Mouse (Mus musculus) forebrain, embryonic 13.5 days (tissue): ENCODE measurements around the gene 5730455P16Rik. TPM values are rescaled to one million over a fixed set of nuclear protein-coding genes. Genes with fewer than 3 reads are reported as not detected.
"Not testable (repeated sequence)": the region's sequence is repeated elsewhere in the genome, so short reads cannot be mapped to it uniquely, and the experiment has no call there.

Experiments used
- ATAC-seq: fragments of 200-750 bp; cut with Nextera tagmentation; 2 replicates; pipeline ENCODE4 v1.8.0; 2017
- H3K27ac ChIP-seq: fragments of 300-500 bp; sonication (generic); 2 replicates; pipeline ENCODE4 v1.5.1; 2015; ENCODE audit warnings: inconsistent platforms, mild to moderate bottlenecking, moderate library complexity
- H3K27me3 ChIP-seq: fragments of 300-500 bp; sonication (generic); 2 replicates; pipeline ENCODE4 v1.6.1; 2015; ENCODE audit warnings: mild to moderate bottlenecking, inconsistent platforms
- H3K36me3 ChIP-seq: fragments of 300-500 bp; sonication (generic); 2 replicates; pipeline ENCODE4 v1.6.1; 2015; ENCODE audit warnings: mild to moderate bottlenecking, inconsistent platforms; ENCODE audit not compliant: poor library complexity, severe bottlenecking
- H3K4me1 ChIP-seq: fragments of 300-500 bp; sonication (generic); 2 replicates; pipeline ENCODE4 v1.6.1; 2015; ENCODE audit warnings: inconsistent platforms
- H3K4me2 ChIP-seq: fragments of 300-500 bp; sonication (generic); 2 replicates; pipeline ENCODE4 v1.6.1; 2015; ENCODE audit warnings: inconsistent platforms, mild to moderate bottlenecking, moderate library complexity
- H3K4me3 ChIP-seq: fragments of 300-500 bp; sonication (generic); 2 replicates; pipeline ENCODE4 v1.5.1; 2015; ENCODE audit warnings: mild to moderate bottlenecking, inconsistent platforms
- H3K9ac ChIP-seq: fragments of 300-500 bp; sonication (generic); 2 replicates; pipeline ENCODE4 v1.6.1; 2015; ENCODE audit warnings: mild to moderate bottlenecking, inconsistent platforms
- H3K9me3 ChIP-seq: fragments of 300-500 bp; sonication (generic); replicated peaks from 2 replicates; pipeline ENCODE4 v1.6.1; 2016; ENCODE audit warnings: inconsistent platforms
- WGBS: fragments of 180-500 bp; shearing (Covaris S2); methylation state at CpG from one replicate; pipeline ENCODE4 v1.1.7; 2015; 5-methylcytosine and 5-hydroxymethylcytosine counted together
- polyA plus RNA-seq: library from polyadenylated mRNA; unstranded; fragments of >200 nt; fragmentation: Nextera tagmentation; extraction: Ambion mirVana; gene quantifications from 2 replicates; pipeline ENCODE4 v1.2.1, GENCODE M21; 2015

Gene 5730455P16Rik
- polyA plus RNA-seq, 1 experiment from 2014 or later = 30.3 TPM

DNA sequence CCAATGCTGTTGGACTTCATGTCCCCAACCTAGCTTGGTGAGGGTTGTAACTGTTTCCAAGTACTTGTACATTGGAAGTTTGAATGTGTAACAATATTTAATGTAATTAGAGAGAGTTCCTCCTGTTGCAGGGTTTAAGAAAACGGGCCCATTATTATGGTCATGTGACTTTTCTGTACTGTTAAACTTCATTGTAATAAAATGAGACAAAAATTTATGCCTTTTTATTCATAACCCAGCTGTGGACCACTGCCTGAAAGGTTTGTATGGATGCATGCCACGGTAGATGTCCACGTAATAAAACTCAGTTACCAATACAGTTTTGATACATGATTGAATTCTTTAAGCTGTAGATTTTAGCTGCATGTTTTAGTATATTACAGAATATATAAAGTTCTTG, 18.1 kb upstream of the 5730455P16Rik start:
- 96% methylated on average over 3 of the region's 3 CpGs for WGBS
- H3K27ac ChIP-seq = no peak overlapping the region
- peaks cover 78% of the 10 kb centered on the region for H3K36me3 ChIP-seq

DNA sequence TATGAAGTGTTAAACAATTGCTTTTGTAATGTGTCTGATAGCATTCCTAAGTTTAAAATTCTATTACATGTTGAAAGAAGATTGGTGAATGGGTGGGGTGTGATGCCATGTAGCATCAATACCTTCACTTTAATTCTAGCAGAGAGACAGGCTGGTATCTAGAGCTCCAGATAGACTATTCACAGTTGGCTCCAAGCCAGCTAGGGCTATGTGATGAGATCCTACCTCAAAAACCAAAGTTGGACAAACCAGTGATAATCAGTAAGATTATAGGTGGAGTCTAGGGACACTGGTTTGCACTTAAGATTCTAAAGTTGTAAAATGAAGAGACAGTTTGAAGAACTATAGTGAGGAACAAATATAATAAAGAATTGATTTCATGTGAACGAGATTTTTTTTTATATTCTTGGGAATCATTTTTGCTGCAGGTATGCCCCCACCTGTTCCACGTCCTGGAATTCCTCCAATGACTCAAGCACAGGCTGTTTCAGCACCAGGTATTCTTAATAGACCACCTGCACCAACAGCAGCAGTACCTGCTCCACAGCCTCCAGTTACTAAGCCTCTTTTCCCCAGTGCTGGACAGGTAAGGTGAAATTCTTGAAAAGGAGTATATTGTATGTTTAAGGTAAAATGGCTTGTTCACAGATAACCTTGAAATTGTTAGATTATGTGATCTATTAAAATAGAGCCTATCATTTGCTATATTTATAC, 13.7 kb upstream of the 5730455P16Rik start:
- Histone ChIP-seq H3K9me3 (no peaks in the 10 kb centered on the region), H3K27ac (no peak overlapping the region), H3K4me2 (no peak overlapping the region), H3K27me3 (no peaks in the 10 kb centered on the region), H3K4me1 (peaks cover 12% of the 10 kb centered on the region), H3K36me3 (peaks cover 75% of the 10 kb centered on the region), H3K4me3 (no peak overlapping the region), H3K9ac (no peak overlapping the region)
- WGBS = 96% methylated on average over 2 of the region's 2 CpGs
- no peak for ATAC-seq

More for the DNA sequence above, 18.1 kb upstream of the 5730455P16Rik start:
- Histone ChIP-seq H3K27me3 (no peaks in the 10 kb centered on the region), H3K4me3 (no peak overlapping the region), H3K4me2 (no peak overlapping the region), H3K9me3 (no peaks in the 10 kb centered on the region), H3K4me1 (no peaks in the 10 kb centered on the region), H3K9ac (no peak overlapping the region)
- no peak for ATAC-seq

GRCm38 (mm10) chr11:80389885-80390284, 12.1 kb upstream of the 5730455P16Rik start:
- Histone ChIP-seq H3K9ac (no peak overlapping the region), H3K4me2 (no peak overlapping the region), H3K27ac (no peak overlapping the region), H3K27me3 (no peaks in the 10 kb centered on the region), H3K4me1 (peaks cover 29% of the 10 kb centered on the region), H3K9me3 (no peaks in the 10 kb centered on the region), H3K36me3 (peaks cover 58% of the 10 kb centered on the region), H3K4me3 (no peak overlapping the region)
- 79% methylated on average over 1 of the region's 1 CpGs for WGBS
- ATAC-seq = no peak

GRCm38 (mm10) chr11:80386790-80387189, 9.0 kb upstream of the 5730455P16Rik start:
- ATAC-seq = no peak
- peaks cover 38% of the 10 kb centered on the region for H3K36me3 ChIP-seq
- H3K4me2 ChIP-seq = peak overlapping the region; percentile 94
- no peaks in the 10 kb centered on the region for H3K27me3 ChIP-seq
- WGBS = 78% methylated on average over 2 of the region's 2 CpGs
- H3K9ac ChIP-seq = no peak overlapping the region
- no peak overlapping the region for H3K27ac ChIP-seq
- H3K4me1 ChIP-seq = peaks cover 43% of the 10 kb centered on the region
- H3K4me3 ChIP-seq = peak overlapping the region; percentile 97
- H3K9me3 ChIP-seq = no peaks in the 10 kb centered on the region

DNA sequence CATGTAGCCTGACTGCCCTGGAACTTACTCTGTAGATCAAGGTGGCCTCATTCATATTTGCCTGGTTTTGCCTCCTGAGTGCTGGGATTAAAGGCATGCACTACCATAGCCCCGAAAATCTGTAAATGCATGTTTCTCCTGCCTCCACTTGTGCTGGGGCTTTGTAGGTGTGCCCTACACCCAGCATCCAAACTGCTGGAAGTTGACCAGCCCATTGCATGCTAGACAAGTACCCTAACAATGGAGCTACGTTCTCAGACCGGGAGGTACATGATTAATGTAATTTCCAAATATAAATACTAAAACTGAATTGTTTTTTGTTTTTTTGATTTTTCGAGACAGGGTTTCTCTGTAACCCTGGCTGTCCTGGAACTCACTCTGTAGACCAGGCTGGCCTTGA, 7.2 kb upstream of the 5730455P16Rik start:
- peaks cover 43% of the 10 kb centered on the region for H3K4me1 ChIP-seq
- H3K36me3 ChIP-seq = peaks cover 29% of the 10 kb centered on the region
- WGBS = 55% methylated on average over 4 of the region's 4 CpGs
- H3K27ac ChIP-seq = no peak overlapping the region
- H3K9me3 ChIP-seq = no peaks in the 10 kb centered on the region
- peak overlapping the region; percentile 97 for H3K4me3 ChIP-seq
- H3K4me2 ChIP-seq = peak overlapping the region; percentile 94
- no peak for ATAC-seq
- H3K9ac ChIP-seq = peak overlapping the region; percentile 99
- H3K27me3 ChIP-seq = no peaks in the 10 kb centered on the region

DNA sequence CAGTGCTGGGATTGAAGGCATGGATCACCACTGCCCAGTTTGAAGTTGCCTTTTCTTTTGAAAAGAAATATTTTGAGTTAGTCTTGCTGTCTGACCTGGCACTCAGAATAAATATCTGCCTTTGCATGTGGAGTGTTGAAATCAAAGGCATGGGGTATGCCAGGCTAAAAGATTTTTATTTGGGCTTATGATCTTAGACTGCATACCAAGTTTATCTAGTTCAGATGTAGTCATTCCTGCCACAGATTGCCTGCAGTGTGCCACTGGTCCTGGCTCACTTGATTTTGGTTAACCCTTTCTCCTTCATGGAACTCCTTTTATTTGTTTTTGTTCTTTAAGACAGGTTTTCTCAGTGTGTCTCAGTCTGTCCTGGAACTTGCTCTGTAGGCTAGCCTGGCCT, 6.6 kb upstream of the 5730455P16Rik start:
- H3K4me1 ChIP-seq = peaks cover 43% of the 10 kb centered on the region
- peak overlapping the region; percentile 97 for H3K4me3 ChIP-seq
- H3K27me3 ChIP-seq = no peaks in the 10 kb centered on the region
- peaks cover 24% of the 10 kb centered on the region for H3K36me3 ChIP-seq
- peak overlapping the region; percentile 94 for H3K4me2 ChIP-seq
- H3K9ac ChIP-seq = peak overlapping the region; percentile 99
- H3K27ac ChIP-seq = no peak overlapping the region; the same call in 1 of the 2 replicates
- no peak for ATAC-seq
- no peaks in the 10 kb centered on the region for H3K9me3 ChIP-seq

- Histone ChIP-seq H3K9ac (peak overlapping the region; percentile 99), H3K4me3 (peak overlapping the region; percentile 97), H3K27ac (peak overlapping the region; percentile 91), H3K36me3 (peaks cover 18% of the 10 kb centered on the region), H3K9me3 (no peaks in the 10 kb centered on the region), H3K27me3 (no peaks in the 10 kb centered on the region), H3K4me1 (peaks cover 43% of the 10 kb centered on the region), H3K4me2 (peak overlapping the region; percentile 71)
- 0 out of 2 replicates have a peak, but pooled peaks have one; percentile 20 for ATAC-seq
- WGBS = under 1% methylated on average over 20 of the region's 20 CpGs
Observed at GRCm38 (mm10) chr11:80383626-80384046, 5.8 kb upstream of the 5730455P16Rik start.

GRCm38 (mm10) chr11:80383019-80383625, 5.3 kb upstream of the 5730455P16Rik start, which contains the start of gene Zfp207:
Gene Zfp207 (plus strand): TSS chr11:80383279.
- H3K4me2 ChIP-seq = peak within 1 kb of the TSS; percentile 94
- peaks cover 43% of the 10 kb centered on the region for H3K4me1 ChIP-seq
- H3K9me3 ChIP-seq = no peaks in the 10 kb centered on the region
- peak; percentile 97 for ATAC-seq
- H3K27me3 ChIP-seq = no peaks in the 10 kb centered on the region
- peak within 1 kb of the TSS; percentile 99 for H3K9ac ChIP-seq
- H3K27ac ChIP-seq = peak within 1 kb of the TSS; percentile 91
- under 1% methylated on average over 33 of the region's 33 CpGs for WGBS
- H3K36me3 ChIP-seq = peaks cover 12% of the 10 kb centered on the region
- peak within 1 kb of the TSS; percentile 97 for H3K4me3 ChIP-seq

DNA sequence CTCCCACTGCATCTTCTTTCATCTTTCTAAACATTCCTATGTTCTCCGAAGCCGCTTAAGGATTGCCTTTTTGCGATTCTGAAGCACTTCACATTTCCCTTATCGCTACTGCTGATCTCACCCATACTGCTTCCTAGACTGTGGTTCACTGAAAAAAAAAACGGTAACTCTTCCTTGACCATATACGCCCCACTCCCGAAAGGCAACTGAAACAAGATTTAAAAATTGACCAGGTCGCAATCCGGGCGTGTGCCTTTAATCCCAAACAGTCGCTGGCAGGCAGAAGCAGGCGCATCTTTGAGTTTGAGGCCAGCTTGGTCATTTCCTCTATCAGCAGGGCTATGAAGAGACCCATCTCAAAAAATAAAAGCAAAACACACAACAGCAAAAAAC, 4.8 kb upstream of the 5730455P16Rik start:
- Histone ChIP-seq H3K27ac (peak overlapping the region; percentile 91), H3K27me3 (no peaks in the 10 kb centered on the region), H3K4me3 (peak overlapping the region; percentile 97), H3K4me1 (peaks cover 40% of the 10 kb centered on the region), H3K9me3 (no peaks in the 10 kb centered on the region), H3K36me3 (peaks cover 7% of the 10 kb centered on the region), H3K4me2 (peak overlapping the region; percentile 71), H3K9ac (peak overlapping the region; percentile 99)
- WGBS = 8% methylated on average over 12 of the region's 12 CpGs
- ATAC-seq = peak; percentile 11

DNA sequence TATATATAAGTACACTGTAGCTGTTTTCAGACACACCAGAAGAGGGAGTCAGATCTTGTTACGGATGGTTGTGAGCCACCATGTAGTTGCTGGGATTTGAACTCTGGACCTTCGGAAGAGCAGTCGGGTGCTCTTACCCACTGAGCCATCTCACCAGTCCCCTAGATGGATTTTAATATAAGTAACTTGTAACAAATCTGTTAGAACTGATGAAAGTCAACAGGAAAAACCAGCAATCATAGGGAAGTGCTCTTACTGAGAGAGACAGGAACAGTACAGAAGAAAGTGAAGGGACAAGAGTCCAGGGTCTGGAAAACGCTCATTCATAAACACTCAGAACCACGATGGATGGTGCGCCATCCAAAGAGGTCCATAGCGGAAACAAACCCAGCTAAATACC, 1.4 kb upstream of the 5730455P16Rik start:
- H3K27me3 ChIP-seq, H3K9me3 ChIP-seq, H3K27ac ChIP-seq, ATAC-seq, H3K4me2 ChIP-seq, H3K4me3 ChIP-seq, H3K9ac ChIP-seq: not testable (repeated sequence)
- peaks cover 18% of the 10 kb centered on the region for H3K4me1 ChIP-seq
- peaks cover 13% of the 10 kb centered on the region for H3K36me3 ChIP-seq
- 94% methylated on average over 7 of the region's 7 CpGs for WGBS

GRCm38 (mm10) chr11:80378452-80379068, 726 bp upstream of the 5730455P16Rik start:
- Histone ChIP-seq H3K4me3 (peak overlapping the region; percentile 84), H3K4me1 (peaks cover 18% of the 10 kb centered on the region), H3K36me3 (peaks cover 18% of the 10 kb centered on the region), H3K9ac (peak overlapping the region; percentile 99; the same call in 1 of the 2 replicates), H3K27ac (peak overlapping the region; percentile 94), H3K4me2 (peak overlapping the region; percentile 86)
- not testable (repeated sequence) for ATAC-seq, H3K9me3 ChIP-seq, H3K27me3 ChIP-seq
- 67% methylated on average over 2 of the region's 2 CpGs for WGBS

DNA sequence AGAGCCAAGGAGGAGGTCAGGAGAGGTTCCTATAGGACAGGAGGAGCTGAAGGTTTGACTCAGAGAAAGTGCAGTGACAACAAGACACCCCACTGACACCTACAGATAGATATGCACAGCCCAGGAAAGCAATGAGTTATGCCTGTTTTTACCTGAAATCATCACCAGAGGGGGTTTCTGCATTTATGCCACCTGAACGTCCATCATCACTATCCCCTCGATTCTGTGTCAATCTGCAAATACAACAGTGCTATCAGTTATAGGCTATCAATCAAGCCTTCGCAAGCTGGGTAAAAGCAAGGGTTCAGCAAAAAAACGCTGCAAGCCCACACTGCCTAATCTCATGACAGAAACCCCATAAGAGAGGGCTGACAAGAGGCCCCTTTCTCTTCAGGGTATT, 1.2 kb downstream of the 5730455P16Rik start:
- Histone ChIP-seq H3K27ac (no peak overlapping the region), H3K9me3 (no peaks in the 10 kb centered on the region), H3K36me3 (peaks cover 35% of the 10 kb centered on the region), H3K27me3 (no peaks in the 10 kb centered on the region), H3K4me2 (peak overlapping the region; percentile 86), H3K4me1 (peaks cover 10% of the 10 kb centered on the region), H3K4me3 (peak overlapping the region; percentile 84; the same call in 1 of the 2 replicates), H3K9ac (peak overlapping the region; percentile 99; the same call in 1 of the 2 replicates)
- ATAC-seq = no peak
- 69% methylated on average over 4 of the region's 4 CpGs for WGBS
